Mouse (Mus musculus): Measurements from ENCODE around the gene Cma2. TPM values are rescaled to one million over a fixed set of nuclear protein-coding genes. Genes with fewer than 3 reads are reported as not detected.
"Not testable (repeated sequence)": the region's sequence is repeated elsewhere in the genome, so short reads cannot be mapped to it uniquely, and the experiment has no call there.

The Cma2 gene
- polyA plus RNA-seq, 1 experiment from 2014 or later = not detected

DNA sequence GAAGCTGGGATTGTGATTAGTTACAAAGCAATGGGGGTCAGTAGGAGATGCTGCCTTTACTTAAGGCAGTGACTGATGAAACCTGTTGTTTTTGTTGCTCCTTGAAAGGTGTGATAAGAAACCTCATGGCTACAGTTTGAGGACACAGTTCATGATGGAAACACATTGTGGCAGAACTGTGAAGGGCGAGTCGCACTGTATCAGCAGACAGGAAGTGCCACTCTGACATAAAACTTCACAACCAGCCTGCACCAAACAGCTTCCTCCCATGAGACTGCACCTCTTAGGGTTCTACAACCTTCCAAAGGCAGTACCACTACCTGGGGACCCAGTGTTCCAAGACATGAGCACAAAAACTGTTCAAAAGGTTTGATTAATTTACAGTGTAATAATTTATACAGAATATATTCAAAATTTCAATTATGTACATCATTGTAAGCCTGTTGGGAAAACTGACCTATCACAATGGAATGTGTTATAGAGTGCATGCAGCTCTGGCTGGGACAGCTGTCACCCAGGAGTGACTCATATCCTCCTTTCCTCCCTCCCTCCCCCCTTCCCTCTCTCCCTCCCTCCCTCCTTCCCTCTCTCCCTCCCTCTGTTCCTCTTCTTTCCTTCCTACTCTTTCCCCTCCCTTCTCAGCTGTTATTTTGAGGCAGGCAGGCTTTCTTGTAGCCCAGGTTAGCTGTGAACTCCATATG lies 4.4 kb upstream of the Cma2 start:
- WGBS = 68% methylated on average over 2 of the region's 2 CpGs
- H3K4me1 ChIP-seq = peaks cover 3% of the 10 kb centered on the region; the same call in 1 of the 2 replicates
- H3K9ac ChIP-seq = no peak overlapping the region
- no peak overlapping the region for H3K27ac ChIP-seq
- no peaks in the 10 kb centered on the region for H3K27me3 ChIP-seq
- H3K36me3 ChIP-seq = no peaks in the 10 kb centered on the region
- no peak overlapping the region for H3K4me3 ChIP-seq
- H3K9me3 ChIP-seq = no peaks in the 10 kb centered on the region
- no peak for ATAC-seq (ENCODE audit: low FRiP score, low read depth)
- no peak overlapping the region for H3K4me2 ChIP-seq (replicated peaks)

DNA sequence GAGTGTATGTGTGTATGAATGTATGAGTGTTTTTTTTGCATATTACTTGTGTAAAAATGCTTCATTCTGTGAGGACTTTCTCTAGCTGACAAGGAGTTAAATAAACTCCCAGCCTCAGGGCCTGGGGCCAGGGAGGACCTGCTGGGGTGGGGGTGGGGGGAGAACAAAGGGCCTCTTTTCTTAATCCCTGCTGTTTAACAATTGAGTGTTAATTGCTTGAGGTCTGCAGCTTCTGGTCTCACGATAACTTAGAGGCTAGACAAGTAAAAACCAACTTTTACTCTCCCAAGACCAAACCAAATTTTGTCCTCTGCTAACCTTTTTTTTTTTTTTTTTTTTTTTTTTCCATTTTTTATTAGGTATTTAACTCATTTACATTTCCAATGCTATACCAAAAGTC lies 12.5 kb downstream of the Cma2 start:
- no peaks in the 10 kb centered on the region for H3K9me3 ChIP-seq
- 0% methylated on average over 1 of the region's 1 CpGs for WGBS
- H3K4me3 ChIP-seq = no peak overlapping the region
- H3K4me2 ChIP-seq (replicated peaks) = no peak overlapping the region
- H3K27me3 ChIP-seq = no peaks in the 10 kb centered on the region
- peaks cover 8% of the 10 kb centered on the region; the same call in 1 of the 2 replicates for H3K4me1 ChIP-seq
- ATAC-seq (ENCODE audit: low FRiP score, low read depth) = no peak
- peak overlapping the region; percentile 48; the same call in 1 of the 2 replicates for H3K27ac ChIP-seq
- no peak overlapping the region for H3K9ac ChIP-seq
- no peaks in the 10 kb centered on the region for H3K36me3 ChIP-seq

DNA sequence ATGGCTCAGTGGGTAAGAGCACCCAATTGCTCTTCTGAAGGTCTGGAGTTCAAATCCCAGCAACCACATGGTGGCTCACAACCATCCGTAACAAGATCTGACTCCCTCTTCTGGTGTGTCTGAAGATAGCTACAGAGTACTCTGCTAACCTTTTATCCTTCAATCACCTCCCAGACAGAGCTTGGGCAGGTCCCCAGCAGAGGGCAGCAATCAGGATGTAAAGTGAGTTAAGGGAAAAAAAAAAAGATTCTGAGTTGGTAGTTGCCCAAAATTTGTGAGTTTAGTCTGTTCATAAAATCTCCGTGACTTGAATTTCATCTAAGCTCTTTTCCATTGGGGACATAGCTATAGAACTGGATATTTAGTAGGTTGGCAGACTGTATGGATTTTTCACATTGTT lies 13.1 kb downstream of the Cma2 start:
- 0 out of 2 replicates have a peak overlapping the region, but pooled peaks have one; percentile 1 for H3K27ac ChIP-seq
- H3K27me3 ChIP-seq; H3K4me3 ChIP-seq; ATAC-seq (ENCODE audit: low FRiP score, low read depth); H3K4me1 ChIP-seq; H3K4me2 ChIP-seq (replicated peaks); H3K36me3 ChIP-seq; H3K9me3 ChIP-seq; H3K9ac ChIP-seq: not testable (repeated sequence)
- WGBS = 45% methylated on average over 2 of the region's 2 CpGs

DNA sequence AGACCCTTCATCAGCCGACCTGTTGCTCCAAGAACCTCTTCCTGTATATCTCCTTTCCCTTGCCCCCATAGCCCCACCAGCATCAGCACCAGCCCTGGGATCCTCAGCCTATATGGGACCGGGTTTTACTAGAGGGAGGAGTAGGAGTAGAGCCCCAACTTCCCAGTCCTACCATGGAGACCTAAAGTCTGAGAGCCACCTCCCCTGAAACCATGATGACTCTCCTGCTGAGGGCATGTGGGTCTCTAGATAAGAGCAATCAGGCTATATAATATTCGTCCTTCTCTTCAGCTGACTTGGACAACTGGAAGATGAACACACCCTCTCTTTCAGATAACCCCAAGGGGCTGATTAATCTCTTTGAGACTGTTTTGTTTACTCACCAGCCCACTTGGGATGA lies 36.7 kb downstream of the Cma2 start:
- not testable (repeated sequence) for ATAC-seq (ENCODE audit: low FRiP score, low read depth); H3K9ac ChIP-seq; H3K4me2 ChIP-seq (replicated peaks); H3K27ac ChIP-seq; H3K4me1 ChIP-seq; H3K27me3 ChIP-seq; H3K36me3 ChIP-seq; H3K9me3 ChIP-seq; H3K4me3 ChIP-seq
- 78% methylated on average over 2 of the region's 3 CpGs for WGBS

DNA sequence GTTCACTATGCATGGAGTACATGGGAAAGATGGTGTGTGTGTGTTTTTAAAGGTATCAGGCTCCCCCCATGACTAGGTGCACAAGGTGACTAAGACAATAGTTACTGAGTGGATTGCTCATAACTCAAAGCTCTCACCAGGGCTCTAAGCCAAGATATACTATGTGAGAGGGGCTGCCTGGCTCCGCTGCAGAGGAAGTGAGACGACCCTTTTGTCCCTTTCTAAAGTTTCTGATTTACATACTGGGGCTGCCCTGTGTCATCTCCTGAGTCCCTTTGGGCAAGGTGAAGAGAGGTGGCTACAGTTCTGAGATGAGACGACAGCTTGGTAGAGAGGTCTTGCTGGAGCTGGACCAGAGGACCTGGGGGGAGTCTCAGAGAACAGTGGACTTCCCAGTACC lies 62.4 kb downstream of the Cma2 start:
- ATAC-seq (ENCODE audit: low FRiP score, low read depth) = no peak
- Histone ChIP-seq H3K27me3 (no peaks in the 10 kb centered on the region), H3K4me1 (no peaks in the 10 kb centered on the region), H3K4me3 (no peak overlapping the region), H3K9ac (no peak overlapping the region), H3K27ac (no peak overlapping the region), H3K36me3 (no peaks in the 10 kb centered on the region), H3K4me2 (replicated peaks) (no peak overlapping the region), H3K9me3 (0 out of 2 replicates have a peak, but pooled peaks cover 3% of the 10 kb centered on the region)
- 73% methylated on average over 3 of the region's 3 CpGs for WGBS

DNA sequence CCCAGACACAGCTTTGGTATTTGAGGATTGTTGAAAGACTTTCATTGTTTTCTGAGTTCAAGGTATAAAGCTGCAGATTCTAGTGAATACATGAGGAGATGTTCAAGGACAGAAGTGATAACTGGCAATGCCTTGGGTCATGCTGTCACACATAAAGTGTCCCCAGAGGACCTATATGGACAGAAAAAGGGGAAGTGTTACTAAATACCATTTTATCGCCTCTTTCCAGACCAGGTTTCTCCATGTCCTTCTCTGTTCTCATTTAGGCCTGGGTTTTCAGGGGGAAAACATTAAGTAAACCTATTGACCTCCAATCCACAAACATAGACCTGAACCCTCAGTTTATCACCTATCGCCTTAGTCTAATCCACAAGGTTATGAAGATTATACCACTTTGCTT lies 63.1 kb downstream of the Cma2 start:
- H3K36me3 ChIP-seq = no peaks in the 10 kb centered on the region
- 91% methylated on average over 2 of the region's 2 CpGs for WGBS
- H3K27ac ChIP-seq = no peak overlapping the region
- H3K4me1 ChIP-seq = no peaks in the 10 kb centered on the region
- no peaks in the 10 kb centered on the region for H3K27me3 ChIP-seq
- H3K4me3 ChIP-seq = no peak overlapping the region
- H3K9me3 ChIP-seq = no peaks in the 10 kb centered on the region
- no peak for ATAC-seq (ENCODE audit: low FRiP score, low read depth)
- H3K4me2 ChIP-seq (replicated peaks) = no peak overlapping the region
- no peak overlapping the region for H3K9ac ChIP-seq

DNA sequence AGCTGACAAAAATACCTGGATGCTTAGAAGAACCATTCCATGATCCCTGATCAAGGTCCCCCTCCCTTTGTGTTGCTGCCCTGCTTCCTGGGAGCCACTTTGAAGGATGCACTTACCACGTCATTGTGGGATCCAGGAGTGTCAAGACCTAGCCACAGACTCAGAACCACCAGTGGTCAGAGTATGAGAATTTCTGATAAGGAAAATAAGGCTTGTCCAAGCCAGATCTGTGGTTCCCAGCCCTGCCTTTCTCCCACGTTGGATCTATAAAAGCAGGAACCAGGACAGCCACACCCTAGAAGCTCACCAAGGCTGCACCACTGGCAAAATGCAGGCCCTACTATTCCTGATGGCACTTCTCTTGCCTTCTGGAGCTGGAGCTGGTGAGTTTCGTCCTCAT lies 66.9 kb downstream of the Cma2 start, which contains the start of gene Mcpt1:
TSS of gene Mcpt1 (plus strand) at position 301 of the 400 bp plus-strand sequence.
- not testable (repeated sequence) for H3K4me3 ChIP-seq; H3K9me3 ChIP-seq; H3K36me3 ChIP-seq; ATAC-seq (ENCODE audit: low FRiP score, low read depth); H3K9ac ChIP-seq; H3K4me1 ChIP-seq; H3K27me3 ChIP-seq; H3K4me2 ChIP-seq (replicated peaks); H3K27ac ChIP-seq
- WGBS = 78% methylated on average over 3 of the region's 3 CpGs

DNA sequence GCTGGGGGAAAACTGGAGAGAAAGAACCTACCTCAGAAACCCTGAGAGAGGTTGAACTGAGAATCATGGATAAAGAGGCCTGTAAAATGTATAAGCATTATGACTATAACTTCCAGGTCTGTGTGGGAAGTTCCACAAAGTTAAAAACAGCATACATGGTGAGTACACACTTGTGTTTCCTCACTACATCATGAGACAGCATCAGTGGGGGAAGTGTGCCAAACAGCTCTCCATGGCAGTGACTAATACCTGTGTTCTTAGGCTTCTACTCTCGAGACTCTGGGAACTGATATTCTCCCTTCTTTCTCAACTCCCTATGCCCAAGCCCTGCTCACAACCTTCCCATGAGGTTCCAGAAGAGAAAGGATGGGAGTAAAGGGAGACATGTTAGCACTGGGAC lies 68.7 kb downstream of the Cma2 start:
- H3K9ac ChIP-seq = no peak overlapping the region
- H3K4me2 ChIP-seq (replicated peaks) = no peak overlapping the region
- 65% methylated on average over 1 of the region's 1 CpGs for WGBS
- H3K27me3 ChIP-seq = no peaks in the 10 kb centered on the region
- no peak overlapping the region for H3K4me3 ChIP-seq
- H3K4me1 ChIP-seq = no peaks in the 10 kb centered on the region
- H3K36me3 ChIP-seq = no peaks in the 10 kb centered on the region
- no peak overlapping the region for H3K27ac ChIP-seq
- no peaks in the 10 kb centered on the region for H3K9me3 ChIP-seq
- no peak for ATAC-seq (ENCODE audit: low FRiP score, low read depth)

DNA sequence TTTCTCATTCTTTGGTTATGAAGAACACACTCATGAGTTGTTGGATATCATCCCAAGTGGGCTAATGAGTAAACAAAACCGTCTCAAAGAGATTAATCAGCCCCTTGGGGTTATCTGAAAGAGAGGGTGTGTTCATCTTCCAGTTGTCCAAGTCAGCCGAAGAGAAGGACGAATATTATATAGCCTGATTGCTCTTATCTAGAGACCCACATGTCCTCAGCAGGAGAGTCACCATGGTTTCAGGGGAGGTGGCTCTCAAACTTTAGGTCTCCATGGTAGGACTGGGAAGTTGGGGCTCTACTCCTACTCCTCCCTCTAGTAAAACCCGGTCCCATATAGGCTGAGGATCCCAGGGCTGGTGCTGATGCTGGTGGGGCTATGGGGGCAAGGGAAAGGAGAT lies 70.5 kb downstream of the Cma2 start:
- H3K27ac ChIP-seq; H3K27me3 ChIP-seq; H3K9ac ChIP-seq; H3K4me1 ChIP-seq; H3K4me2 ChIP-seq (replicated peaks); H3K4me3 ChIP-seq; ATAC-seq (ENCODE audit: low FRiP score, low read depth); H3K36me3 ChIP-seq; H3K9me3 ChIP-seq: not testable (repeated sequence)
- 84% methylated on average over 4 of the region's 4 CpGs for WGBS

Other genes starting within 250 kb of the Cma2 start
- gene Tgm1, start 237.1 kb upstream of the Cma2 start, polyA plus RNA-seq (2015; fragmentation: Nextera tagmentation; extraction: Ambion mirVana) = 5.0 and 5.7 TPM in 2 replicates
- 24.8 and 26.2 TPM in 2 replicates for gene Rabggta, start 228.7 kb upstream of the Cma2 start, polyA plus RNA-seq (2015; fragmentation: Nextera tagmentation; extraction: Ambion mirVana)
- 78.1 and 89.9 TPM in 2 replicates for gene Dhrs1, start 205.3 kb upstream of the Cma2 start, polyA plus RNA-seq (2015; fragmentation: Nextera tagmentation; extraction: Ambion mirVana)
- 41.8 and 42.8 TPM in 2 replicates for gene Nop9, start 205.3 kb upstream of the Cma2 start, polyA plus RNA-seq (2015; fragmentation: Nextera tagmentation; extraction: Ambion mirVana)
- gene Cideb, start 192.5 kb upstream of the Cma2 start, polyA plus RNA-seq (2015; fragmentation: Nextera tagmentation; extraction: Ambion mirVana) = 0.45 and 0.72 TPM in 2 replicates
- gene Ltb4r2, start 189.6 kb upstream of the Cma2 start, polyA plus RNA-seq (2015; fragmentation: Nextera tagmentation; extraction: Ambion mirVana) = 0.36 and 0.64 TPM in 2 replicates
- 0.45 and 0.51 TPM in 2 replicates for gene Ltb4r1, start 185.0 kb upstream of the Cma2 start, polyA plus RNA-seq (2015; fragmentation: Nextera tagmentation; extraction: Ambion mirVana)
- gene Adcy4, start 166.9 kb upstream of the Cma2 start, polyA plus RNA-seq (2015; fragmentation: Nextera tagmentation; extraction: Ambion mirVana) = 20.9 and 25.6 TPM in 2 replicates
- gene Ripk3, start 162.1 kb upstream of the Cma2 start, polyA plus RNA-seq (2015; fragmentation: Nextera tagmentation; extraction: Ambion mirVana) = 31.0 and 37.1 TPM in 2 replicates
- 124 and 128 TPM in 2 replicates for gene Nfatc4, start 127.8 kb upstream of the Cma2 start, polyA plus RNA-seq (2015; fragmentation: Nextera tagmentation; extraction: Ambion mirVana)
- gene Nynrin, start 97.0 kb upstream of the Cma2 start, polyA plus RNA-seq (2015; fragmentation: Nextera tagmentation; extraction: Ambion mirVana) = 28.2 and 34.2 TPM in 2 replicates
- gene Cbln3, start 66.6 kb upstream of the Cma2 start, polyA plus RNA-seq (2015; fragmentation: Nextera tagmentation; extraction: Ambion mirVana) = 0.17 and 0.31 TPM in 2 replicates
- 24.2 and 25.5 TPM in 2 replicates for gene Khnyn, start 66.0 kb upstream of the Cma2 start, polyA plus RNA-seq (2015; fragmentation: Nextera tagmentation; extraction: Ambion mirVana)
- gene Sdr39u1, start 50.7 kb upstream of the Cma2 start, polyA plus RNA-seq (2015; fragmentation: Nextera tagmentation; extraction: Ambion mirVana) = 98.8 and 104 TPM in 2 replicates
- 10.7 and 11.9 TPM in 2 replicates for gene Cma1, start 6.3 kb upstream of the Cma2 start, polyA plus RNA-seq (2015; fragmentation: Nextera tagmentation; extraction: Ambion mirVana)
- gene Mcpt1, start 67.0 kb downstream of the Cma2 start, polyA plus RNA-seq (2015; fragmentation: Nextera tagmentation; extraction: Ambion mirVana) = not detected in 2 replicates
- gene Mcpt9, start 79.5 kb downstream of the Cma2 start, polyA plus RNA-seq (2015; fragmentation: Nextera tagmentation; extraction: Ambion mirVana) = not detected in 2 replicates
- not detected in 2 replicates for gene Mcpt2, start 91.1 kb downstream of the Cma2 start, polyA plus RNA-seq (2015; fragmentation: Nextera tagmentation; extraction: Ambion mirVana)
- gene Mcpt4, start 111.3 kb downstream of the Cma2 start, polyA plus RNA-seq (2015; fragmentation: Nextera tagmentation; extraction: Ambion mirVana) = 0.13 TPM in 1 of 2 replicates, not detected in the other
- 0.61 and 0.70 TPM in 2 replicates for gene Mcpt8, start 134.3 kb downstream of the Cma2 start, polyA plus RNA-seq (2015; fragmentation: Nextera tagmentation; extraction: Ambion mirVana)
- gene Ctsg, start 151.6 kb downstream of the Cma2 start, polyA plus RNA-seq (2015; fragmentation: Nextera tagmentation; extraction: Ambion mirVana) = 0.57 TPM in 1 of 2 replicates, not detected in the other
- not detected in 2 replicates for gene Gzme, start 169.6 kb downstream of the Cma2 start, polyA plus RNA-seq (2015; fragmentation: Nextera tagmentation; extraction: Ambion mirVana)
- not detected in 2 replicates for gene Gzmd, start 181.6 kb downstream of the Cma2 start, polyA plus RNA-seq (2015; fragmentation: Nextera tagmentation; extraction: Ambion mirVana)
- gene Gzmg, start 208.6 kb downstream of the Cma2 start, polyA plus RNA-seq (2015; fragmentation: Nextera tagmentation; extraction: Ambion mirVana) = not detected in 2 replicates
- not detected in 2 replicates for gene Gzmn, start 223.6 kb downstream of the Cma2 start, polyA plus RNA-seq (2015; fragmentation: Nextera tagmentation; extraction: Ambion mirVana)

Data from limb, embryonic 13.5 days (tissue).